Mouse (Mus musculus) regulatory T cell (primary cell): ENCODE measurements at regions not wholly inside any gene's neighbourhood (a gene's known extent, or its start where the extent isn't known, plus 50 kb on each side); places are given as distances from the start of the nearest gene placed in this dataset.
"Not testable (repeated sequence)": the region's sequence is repeated elsewhere in the genome, so short reads cannot be mapped to it uniquely, and the experiment has no call there.

Experiments used
- in situ Hi-C: fragments of 300-600 bp; cut with MboI, MseI; formaldehyde crosslinking; loops from one replicate; pipeline ENCODE4 v1.15.1; 2025; ENCODE audit warnings: high pct_unique_total_duplicates

DNA sequence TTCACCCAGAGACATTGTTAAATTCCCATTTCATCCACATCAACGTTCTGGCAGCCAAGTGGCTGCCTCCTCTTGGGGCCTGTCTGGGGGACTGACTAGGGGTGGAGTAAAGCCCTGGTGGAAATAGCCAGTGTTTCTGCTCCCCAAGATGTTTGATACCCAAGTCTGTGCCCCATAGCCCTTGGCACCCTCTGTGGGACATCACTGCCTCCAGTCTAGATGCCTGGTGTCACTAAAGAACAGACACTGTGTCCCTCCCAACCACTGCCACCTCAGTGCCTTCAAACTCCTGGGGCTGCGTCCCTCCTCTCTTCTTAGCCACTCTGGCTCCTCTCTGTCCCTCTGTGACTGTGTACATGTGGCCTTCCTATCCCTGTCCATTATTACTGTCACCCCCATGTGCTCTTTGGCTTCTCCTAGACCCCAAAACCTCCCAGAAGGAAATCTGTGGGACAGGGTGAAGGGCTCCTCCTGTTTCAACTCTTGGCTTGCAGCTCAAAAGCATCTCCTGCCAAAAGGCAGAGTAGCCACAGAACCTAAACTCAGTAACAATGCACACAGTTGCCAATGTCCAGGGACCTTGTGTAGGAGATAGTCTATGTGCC lies 224.8 kb upstream of the Irx4 start:
- in situ Hi-C loops, result no loop called here

- in situ Hi-C loops, result no loop called here
Observed at GRCm38 (mm10) chr13:73039731-73040130, 220.5 kb upstream of the Irx4 start.

GRCm38 (mm10) chr13:73041233-73042040 lies 218.8 kb upstream of the Irx4 start:
- in situ Hi-C loops, result no loop called here

- in situ Hi-C loops, result no loop called here
Observed at GRCm38 (mm10) chr13:73069840-73070530, 190.3 kb upstream of the Irx4 start.

- in situ Hi-C loops, result no loop called here
Observed at GRCm38 (mm10) chr13:73070531-73070908, 189.8 kb upstream of the Irx4 start.

- in situ Hi-C loops, result no loop called here
Observed at GRCm38 (mm10) chr13:73071032-73071431, 189.2 kb upstream of the Irx4 start.

- in situ Hi-C loops, result no loop called here
Observed at GRCm38 (mm10) chr13:73071854-73072852, 188.1 kb upstream of the Irx4 start.

DNA sequence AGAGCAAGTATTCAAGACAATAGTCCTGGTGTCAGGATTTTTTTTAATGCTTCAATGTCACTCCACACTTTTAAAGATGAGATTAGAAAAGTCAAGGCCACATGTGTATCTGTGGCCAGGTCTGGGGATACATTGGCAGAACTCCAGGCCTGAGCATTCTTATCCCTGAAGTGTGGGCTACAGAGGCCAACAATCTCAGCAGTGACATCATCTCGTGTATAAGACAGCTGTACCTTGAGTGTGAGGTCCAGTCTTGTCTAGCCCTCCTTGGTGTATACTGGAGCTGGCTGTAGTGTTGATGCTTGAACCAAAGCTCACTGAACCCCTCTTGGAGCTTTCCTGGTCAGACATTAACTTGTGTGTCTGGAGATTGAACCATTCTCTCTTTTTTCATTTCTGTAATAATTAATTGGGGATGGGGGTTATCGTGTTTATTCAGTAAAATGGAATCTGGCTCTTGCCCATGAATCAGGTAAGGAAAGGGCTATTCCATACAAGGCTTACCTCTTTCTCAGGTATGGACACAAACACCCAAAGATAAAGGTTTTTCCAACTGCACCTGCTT lies 182.3 kb upstream of the Irx4 start:
- in situ Hi-C loops, result no loop called here

DNA sequence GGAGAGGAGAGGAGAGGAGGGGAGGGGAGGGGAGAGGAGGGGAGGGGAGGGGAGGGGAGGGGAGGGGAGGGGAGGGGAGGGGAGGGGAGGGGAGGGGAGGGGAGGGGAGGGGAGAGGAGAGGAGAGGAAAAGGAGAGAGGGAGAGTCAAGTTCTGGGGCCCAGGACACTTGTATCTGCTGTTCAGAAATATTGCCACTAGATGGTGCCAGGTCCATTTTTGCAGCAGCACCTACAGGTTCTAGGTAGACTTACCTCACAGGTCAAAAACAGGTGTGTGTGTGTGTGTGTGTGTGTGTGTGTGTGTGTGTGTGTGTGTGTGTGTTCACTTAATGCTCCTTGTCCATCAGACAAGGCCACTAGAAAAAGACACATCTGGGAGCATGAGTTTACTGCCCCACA lies 172.5 kb upstream of the Irx4 start:
- in situ Hi-C loops, result not testable (repeated sequence)

DNA sequence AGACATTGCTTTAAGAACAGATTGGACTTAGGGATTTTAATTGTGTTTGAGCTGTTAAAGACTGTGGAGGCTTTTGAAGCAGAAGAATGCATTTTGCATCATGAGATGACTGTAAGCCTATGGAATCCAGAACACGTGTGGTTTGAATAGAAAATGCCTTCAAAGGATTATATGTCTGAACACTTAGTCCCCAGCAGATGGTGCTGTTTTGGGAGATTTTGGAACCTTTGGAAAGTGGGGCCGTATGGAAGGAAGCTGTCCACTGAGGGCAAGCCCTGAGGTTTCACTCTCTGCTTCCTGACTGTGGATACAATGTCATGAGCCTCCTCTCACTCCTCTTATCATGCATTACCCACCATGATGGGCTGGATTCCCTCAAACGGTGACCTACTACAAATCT lies 168.4 kb upstream of the Irx4 start:
- in situ Hi-C loops, result no loop called here

DNA sequence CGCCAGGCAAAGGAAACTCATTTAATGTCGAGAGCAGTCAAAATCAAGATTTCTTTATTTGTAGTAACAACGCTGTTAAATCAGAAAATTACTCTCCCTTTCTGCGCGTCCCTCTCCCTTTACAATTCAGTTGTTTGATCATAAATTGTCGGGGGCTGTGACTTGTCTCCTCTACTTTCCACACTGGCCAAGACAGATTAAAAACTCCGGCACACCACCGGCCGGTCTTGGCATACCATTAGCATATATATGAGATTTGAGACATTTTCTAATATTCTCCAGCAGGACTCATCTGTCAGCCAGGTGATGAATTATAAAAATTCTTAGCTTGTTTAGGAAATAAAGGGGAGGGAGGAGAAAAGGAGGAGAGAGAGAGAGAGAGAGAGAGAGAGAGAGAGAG lies 162.8 kb upstream of the Irx4 start:
- in situ Hi-C loops, result no loop called here

DNA sequence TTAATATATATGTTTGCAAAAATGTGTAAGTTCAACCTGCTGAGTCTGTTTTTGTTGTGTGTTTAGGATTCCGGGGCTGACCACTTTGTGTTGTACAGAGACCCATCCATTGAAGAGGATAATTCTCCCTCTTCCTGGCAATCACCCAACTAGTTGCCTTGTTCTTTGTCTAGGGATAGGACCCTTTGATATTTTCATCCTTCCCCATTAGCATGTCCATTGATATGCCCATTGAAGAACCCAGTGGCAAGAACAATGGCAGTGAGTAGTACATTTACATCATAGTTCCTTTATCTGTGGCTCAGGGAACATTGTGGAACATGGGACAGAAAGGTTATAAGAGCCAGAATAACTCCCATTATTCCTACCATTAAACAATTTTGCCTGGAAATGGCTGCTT lies 160.9 kb upstream of the Irx4 start:
- in situ Hi-C loops, result no loop called here

- in situ Hi-C loops, result no loop called here
Observed at GRCm38 (mm10) chr13:73107250-73107993, 152.9 kb upstream of the Irx4 start.

GRCm38 (mm10) chr13:73116822-73117632 lies 143.3 kb upstream of the Irx4 start:
- in situ Hi-C loops, result no loop called here

DNA sequence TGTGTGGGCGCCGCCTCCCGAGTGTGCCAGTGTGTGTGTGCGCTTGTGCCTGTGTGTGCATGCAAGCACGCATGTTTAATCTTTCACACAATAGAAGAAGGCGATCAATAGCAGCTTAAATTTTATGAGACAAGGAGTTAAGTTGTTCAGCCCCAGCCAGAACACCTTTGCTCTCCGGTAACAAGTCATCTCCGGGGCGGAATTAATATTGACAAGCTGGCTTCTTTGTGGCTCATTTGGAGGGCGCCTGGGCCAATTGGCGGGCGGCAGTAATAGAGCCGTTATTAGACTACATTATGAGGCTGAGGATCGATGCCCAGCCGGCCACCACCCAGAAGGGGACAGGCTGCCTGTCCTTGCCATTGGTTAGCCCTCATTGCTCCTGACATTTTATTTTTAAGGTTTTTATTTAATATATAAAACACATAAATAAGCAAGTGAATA lies 142.6 kb upstream of the Irx4 start:
- in situ Hi-C loops, result no loop called here

- in situ Hi-C loops, result no loop called here
Observed at GRCm38 (mm10) chr13:73122945-73123344, 137.3 kb upstream of the Irx4 start.

- in situ Hi-C loops, result no loop called here
Observed at GRCm38 (mm10) chr13:73131270-73131669, 129.0 kb upstream of the Irx4 start.

GRCm38 (mm10) chr13:73132746-73133145 lies 127.5 kb upstream of the Irx4 start:
- in situ Hi-C loops, result no loop called here

GRCm38 (mm10) chr13:73134929-73135328 lies 125.3 kb upstream of the Irx4 start:
- in situ Hi-C loops, result no loop called here

DNA sequence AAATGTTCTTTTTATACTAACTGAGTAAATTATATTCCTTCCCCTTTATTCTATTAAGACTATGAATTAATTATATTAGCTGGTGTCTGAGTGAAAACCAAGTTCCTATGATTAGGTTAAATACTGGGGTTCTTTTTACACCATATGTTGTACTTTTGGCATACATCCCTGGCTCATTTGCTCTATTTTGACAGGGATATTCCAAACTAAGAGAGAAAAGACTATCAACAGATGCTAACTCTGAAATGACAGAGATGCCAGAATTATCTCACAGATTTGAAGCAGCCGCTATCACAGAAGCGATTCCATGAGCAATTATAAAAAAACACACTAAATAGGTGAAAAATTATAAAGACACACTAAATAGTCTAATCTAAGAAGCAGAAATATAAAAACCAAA lies 119.0 kb upstream of the Irx4 start:
- in situ Hi-C loops, result no loop called here
